9 mouse cellular contexts compared by ENCODE assay signal in genomic region chr10:39536258-39536657, GRCm38 (mm10).
DNase-seq lines count a peak whose midpoint lies in the region; ATAC-seq lines count a peak whose summit lies in the region.
"Had no signal": no experiment of that assay in that cellular context is flagged by ENCODE, and none has a peak within 500 bp of the region (broad histone marks: within the 10 kb centered on the region; RNA-seq: fewer than 3 reads in every experiment).

No protein-coding gene starts in this region.

- 87% methylated on average over 11 of the region's 11 CpGs for WGBS in heart, embryonic 11.5 days (ENCODE audit: insufficient replicate concordance)
- WGBS in embryonic facial prominence, embryonic 12.5 days = 78% methylated on average over 11 of the region's 11 CpGs
- WGBS in hindbrain, embryonic 15.5 days = 37% methylated on average over 11 of the region's 11 CpGs

- ATAC-seq in heart, embryonic 11.5 days (replicated peaks; ENCODE audit: insufficient number of reproducible peaks, low FRiP score, low TSS enrichment) = no peak
- no peak for ATAC-seq in embryonic facial prominence, embryonic 12.5 days (ENCODE audit: insufficient number of reproducible peaks, insufficient read depth, low FRiP score, low TSS enrichment)
- ATAC-seq in hindbrain, embryonic 15.5 days (ENCODE audit: low FRiP score, low read depth) = peak; percentile 20; the same call in 1 of the 2 replicates

- no peaks in the 10 kb centered on the region for H3K27me3 ChIP-seq in heart, embryonic 11.5 days (ENCODE audit: control insufficient read depth, insufficient read depth, low read length)
- no peaks in the 10 kb centered on the region for H3K27me3 ChIP-seq in embryonic facial prominence, embryonic 12.5 days
- H3K27me3 ChIP-seq in hindbrain, embryonic 15.5 days = no peaks in the 10 kb centered on the region
- H3K27me3 ChIP-seq: liver, embryonic 13.5 days had no signal

- H3K27ac ChIP-seq in heart, embryonic 11.5 days (ENCODE audit: low read depth, low read length) = no peak overlapping the region
- peak overlapping the region; percentile 74 for H3K27ac ChIP-seq in embryonic facial prominence, embryonic 12.5 days
- H3K27ac ChIP-seq in hindbrain, embryonic 15.5 days (replicated peaks) = peak overlapping the region; percentile 74
- H3K27ac ChIP-seq: liver, embryonic 13.5 days had no signal

- no peak overlapping the region for H3K4me3 ChIP-seq in heart, embryonic 11.5 days (ENCODE audit: low read depth, low read length)
- H3K4me3 ChIP-seq in embryonic facial prominence, embryonic 12.5 days = no peak overlapping the region
- no peak overlapping the region for H3K4me3 ChIP-seq in hindbrain, embryonic 15.5 days
- H3K4me3 ChIP-seq: liver, embryonic 13.5 days had no signal

- H3K9me3 ChIP-seq in heart, embryonic 11.5 days (replicated peaks; ENCODE audit: control insufficient read depth, low read length) = no peaks in the 10 kb centered on the region
- H3K9me3 ChIP-seq in embryonic facial prominence, embryonic 12.5 days = no peaks in the 10 kb centered on the region
- H3K9me3 ChIP-seq in hindbrain, embryonic 15.5 days = no peaks in the 10 kb centered on the region
- H3K9me3 ChIP-seq: liver, embryonic 13.5 days had no signal

- no peak overlapping the region for H3K4me2 ChIP-seq in heart, embryonic 11.5 days
- H3K4me2 ChIP-seq in embryonic facial prominence, embryonic 12.5 days (replicated peaks) = no peak overlapping the region
- H3K4me2 ChIP-seq in hindbrain, embryonic 15.5 days = no peak overlapping the region
- H3K4me2 ChIP-seq: liver, embryonic 13.5 days had no signal

- no peak overlapping the region for H3K9ac ChIP-seq in heart, embryonic 11.5 days (ENCODE audit: low read depth, low read length)
- H3K9ac ChIP-seq in embryonic facial prominence, embryonic 12.5 days = no peak overlapping the region
- no peak overlapping the region for H3K9ac ChIP-seq in hindbrain, embryonic 15.5 days
- H3K9ac ChIP-seq: liver, embryonic 13.5 days had no signal

- no peaks in the 10 kb centered on the region; the same call in 1 of the 2 replicates for H3K36me3 ChIP-seq in heart, embryonic 11.5 days (ENCODE audit: control insufficient read depth, insufficient read depth, low read length)
- H3K36me3 ChIP-seq in embryonic facial prominence, embryonic 12.5 days = no peaks in the 10 kb centered on the region
- H3K36me3 ChIP-seq in hindbrain, embryonic 15.5 days = peaks cover 5% of the 10 kb centered on the region; the same call in 1 of the 2 replicates

- peak; percentile 65 to 72 for DNase-seq in heart, adult 18-20 months
- peak; percentile 56 for DNase-seq in lung, postnatal 10 days
- DNase-seq in MN1 (ENCODE audit: low spot score) = no peak
- no peak for DNase-seq in left cerebral cortex, adult 11 months (ENCODE audit: low spot score)
- no peak for DNase-seq in urinary bladder, adult 2 months (ENCODE audit: low spot score)
- DNase-seq: liver, embryonic 13.5 days had no signal

- peaks cover 31% of the 10 kb centered on the region for H3K4me1 ChIP-seq in heart, embryonic 11.5 days (ENCODE audit: control insufficient read depth, insufficient read depth, low read length)
- H3K4me1 ChIP-seq in embryonic facial prominence, embryonic 12.5 days = peaks cover 68% of the 10 kb centered on the region
- H3K4me1 ChIP-seq in hindbrain, embryonic 15.5 days (replicated peaks) = peaks cover 70% of the 10 kb centered on the region

Comparison
In these comparisons a context has a peak if more than half of its experiments do, and no peak if none do; other contexts are left out.
1. DNase-seq: peak in heart, adult 18-20 months (2 of 2) and lung, postnatal 10 days (single experiment); none in MN1 (single experiment), left cerebral cortex, adult 11 months (single experiment) and urinary bladder, adult 2 months (single experiment).